Mouse (Mus musculus): ENCODE measurements around the gene Gm20518.

GRCm38 (mm10) chr16:17826500-17826899 is 65.0 kb downstream of the Gm20518 start:
- no peak for TF ChIP-seq CTCF (conservative IDR thresholded peaks at IDR 0.05; ENCODE audit: insufficient read depth, insufficient read length, low read depth, low read length)
- TF ChIP-seq POLR2A (IDR thresholded peaks at IDR 0.05; ENCODE audit: low read depth, low read length), result no peak
